Mouse (Mus musculus): ENCODE data around the gene Mob3c. TPM values are rescaled to one million over a fixed set of nuclear protein-coding genes. Genes with fewer than 3 reads are reported as not detected.
A peak's percentile ranks its signal among the peaks of the same experiment; 100 is the strongest.

Gene Mob3c
- polyA plus RNA-seq, 1 experiment from 2014 or later, result 9.8 TPM

- H3K27ac ChIP-seq (ENCODE audit: low read depth, low read length), result no peak overlapping the region
- H3K27me3 ChIP-seq (replicated peaks; ENCODE audit: control insufficient read depth, insufficient read depth, low read length), result no peaks in the 10 kb centered on the region
- no peak overlapping the region for H3K9ac ChIP-seq (ENCODE audit: low read depth, low read length)
- H3K4me3 ChIP-seq (ENCODE audit: low read depth, low read length), result no peak overlapping the region
- no peaks in the 10 kb centered on the region for H3K9me3 ChIP-seq (ENCODE audit: control insufficient read depth, low read length)
- DNase-seq (ENCODE audit: low spot score), result no peak
- 53% methylated on average over 2 of the region's 2 CpGs for whole genome bisulfite sequencing
- no peak overlapping the region for H3K4me2 ChIP-seq
- no peak for ATAC-seq (replicated peaks; ENCODE audit: low FRiP score)
- H3K4me1 ChIP-seq (replicated peaks; ENCODE audit: control insufficient read depth, insufficient read depth, low read length), result peaks cover 68% of the 10 kb centered on the region
- H3K36me3 ChIP-seq (ENCODE audit: control insufficient read depth, insufficient read depth, low read length), result peaks cover 3% of the 10 kb centered on the region; the same call in 1 of the 2 replicates
These were observed 22.7 kb downstream of the Mob3c start for GRCm38 (mm10) chr4:115850631-115851030.

GRCm38 (mm10) chr4:115851569-115851968 is 23.7 kb downstream of the Mob3c start:
- Histone ChIP-seq H3K4me1 (replicated peaks; ENCODE audit: control insufficient read depth, insufficient read depth, low read length) (peaks cover 68% of the 10 kb centered on the region), H3K36me3 (ENCODE audit: control insufficient read depth, insufficient read depth, low read length) (peaks cover 3% of the 10 kb centered on the region; the same call in 1 of the 2 replicates)
- no peak for DNase-seq (ENCODE audit: low spot score)

GRCm38 (mm10) chr4:115855100-115855499 is 27.2 kb downstream of the Mob3c start:
- peaks cover 6% of the 10 kb centered on the region; the same call in 1 of the 2 replicates for H3K36me3 ChIP-seq (ENCODE audit: control insufficient read depth, insufficient read depth, low read length)
- no peaks in the 10 kb centered on the region for H3K27me3 ChIP-seq (replicated peaks; ENCODE audit: control insufficient read depth, insufficient read depth, low read length)
- H3K27ac ChIP-seq (ENCODE audit: low read depth, low read length), result peak overlapping the region; percentile 17; the same call in 1 of the 2 replicates
- no peak overlapping the region for H3K4me3 ChIP-seq (ENCODE audit: low read depth, low read length)
- DNase-seq (ENCODE audit: low spot score) (no peak), ATAC-seq (replicated peaks; ENCODE audit: low FRiP score) (peak; percentile 21; the same call in 1 of the 2 replicates)
- H3K9ac ChIP-seq (ENCODE audit: low read depth, low read length), result peak overlapping the region; percentile 32
- peak overlapping the region; percentile 18 for H3K4me2 ChIP-seq
- H3K4me1 ChIP-seq (replicated peaks; ENCODE audit: control insufficient read depth, insufficient read depth, low read length), result peaks cover 49% of the 10 kb centered on the region
- H3K9me3 ChIP-seq (ENCODE audit: control insufficient read depth, low read length), result no peaks in the 10 kb centered on the region
- WGBS, result 20% methylated on average over 6 of the region's 6 CpGs

More at GRCm38 (mm10) chr4:115851569-115851968, 23.7 kb downstream of the Mob3c start:
- Histone ChIP-seq H3K9ac (ENCODE audit: low read depth, low read length) (no peak overlapping the region), H3K4me2 (no peak overlapping the region), H3K4me3 (ENCODE audit: low read depth, low read length) (no peak overlapping the region), H3K27ac (ENCODE audit: low read depth, low read length) (no peak overlapping the region), H3K9me3 (ENCODE audit: control insufficient read depth, low read length) (no peaks in the 10 kb centered on the region), H3K27me3 (replicated peaks; ENCODE audit: control insufficient read depth, insufficient read depth, low read length) (no peaks in the 10 kb centered on the region)
- WGBS, result 86% methylated on average over 6 of the region's 6 CpGs
- ATAC-seq (replicated peaks; ENCODE audit: low FRiP score), result no peak

GRCm38 (mm10) chr4:115855609-115856008 is 27.7 kb downstream of the Mob3c start:
- H3K4me2 ChIP-seq, result peak overlapping the region; percentile 40
- peak overlapping the region; percentile 20; the same call in 1 of the 2 replicates for H3K9ac ChIP-seq (ENCODE audit: low read depth, low read length)
- DNase-seq (ENCODE audit: low spot score) (no peak), ATAC-seq (replicated peaks; ENCODE audit: low FRiP score) (no peak)
- H3K9me3 ChIP-seq (ENCODE audit: control insufficient read depth, low read length), result no peaks in the 10 kb centered on the region
- H3K27me3 ChIP-seq (replicated peaks; ENCODE audit: control insufficient read depth, insufficient read depth, low read length), result no peaks in the 10 kb centered on the region
- peak overlapping the region; percentile 11 for H3K27ac ChIP-seq (ENCODE audit: low read depth, low read length)
- 67% methylated on average over 4 of the region's 4 CpGs for WGBS
- H3K36me3 ChIP-seq (ENCODE audit: control insufficient read depth, insufficient read depth, low read length), result peaks cover 10% of the 10 kb centered on the region
- no peak overlapping the region for H3K4me3 ChIP-seq (ENCODE audit: low read depth, low read length)
- H3K4me1 ChIP-seq (replicated peaks; ENCODE audit: control insufficient read depth, insufficient read depth, low read length), result peaks cover 44% of the 10 kb centered on the region

GRCm38 (mm10) chr4:115856282-115856681 is 28.4 kb downstream of the Mob3c start:
- WGBS, result 14% methylated on average over 4 of the region's 4 CpGs
- H3K27me3 ChIP-seq (replicated peaks; ENCODE audit: control insufficient read depth, insufficient read depth, low read length), result no peaks in the 10 kb centered on the region
- peak overlapping the region; percentile 40 for H3K4me2 ChIP-seq
- peaks cover 41% of the 10 kb centered on the region for H3K4me1 ChIP-seq (replicated peaks; ENCODE audit: control insufficient read depth, insufficient read depth, low read length)
- H3K9ac ChIP-seq (ENCODE audit: low read depth, low read length), result no peak overlapping the region
- H3K36me3 ChIP-seq (ENCODE audit: control insufficient read depth, insufficient read depth, low read length), result peaks cover 10% of the 10 kb centered on the region
- peak; percentile 93 for ATAC-seq (replicated peaks; ENCODE audit: low FRiP score)
- H3K4me3 ChIP-seq (ENCODE audit: low read depth, low read length), result no peak overlapping the region
- H3K9me3 ChIP-seq (ENCODE audit: control insufficient read depth, low read length), result no peaks in the 10 kb centered on the region
- DNase-seq (ENCODE audit: low spot score), result no peak
- H3K27ac ChIP-seq (ENCODE audit: low read depth, low read length), result peak overlapping the region; percentile 11

- Histone ChIP-seq H3K27ac (ENCODE audit: low read depth, low read length) (no peak overlapping the region), H3K4me3 (ENCODE audit: low read depth, low read length) (no peak overlapping the region), H3K9me3 (ENCODE audit: control insufficient read depth, low read length) (no peaks in the 10 kb centered on the region), H3K36me3 (ENCODE audit: control insufficient read depth, insufficient read depth, low read length) (peaks cover 14% of the 10 kb centered on the region), H3K27me3 (replicated peaks; ENCODE audit: control insufficient read depth, insufficient read depth, low read length) (no peaks in the 10 kb centered on the region), H3K4me1 (replicated peaks; ENCODE audit: control insufficient read depth, insufficient read depth, low read length) (peaks cover 41% of the 10 kb centered on the region), H3K9ac (ENCODE audit: low read depth, low read length) (no peak overlapping the region), H3K4me2 (no peak overlapping the region)
- DNase-seq (ENCODE audit: low spot score) (no peak), ATAC-seq (replicated peaks; ENCODE audit: low FRiP score) (no peak)
- WGBS, result 58% methylated on average over 9 of the region's 9 CpGs
These were observed 29.5 kb downstream of the Mob3c start for GRCm38 (mm10) chr4:115857293-115857883.

DNA sequence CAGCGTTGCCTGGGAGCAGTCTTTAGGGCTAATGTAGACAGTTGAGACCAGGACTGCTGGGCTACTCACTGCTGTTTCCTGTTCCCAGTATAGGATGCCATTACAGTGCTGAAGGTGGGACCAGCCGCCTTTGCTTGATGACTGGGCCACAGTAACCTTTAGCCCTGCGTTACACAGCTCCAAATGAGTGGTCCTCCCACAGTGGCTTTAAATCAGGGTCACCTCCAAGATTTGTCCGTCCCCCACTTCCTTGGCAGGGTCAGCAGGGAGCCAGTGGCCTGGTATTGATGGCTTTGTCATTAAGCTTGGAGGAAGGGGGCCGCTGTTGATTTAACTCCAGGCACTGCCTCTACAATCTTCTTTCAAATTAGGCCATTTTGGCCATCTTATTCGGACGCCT is 35.5 kb downstream of the Mob3c start:
- Histone ChIP-seq H3K27ac (ENCODE audit: low read depth, low read length) (no peak overlapping the region), H3K36me3 (ENCODE audit: control insufficient read depth, insufficient read depth, low read length) (peaks cover 27% of the 10 kb centered on the region), H3K9me3 (ENCODE audit: control insufficient read depth, low read length) (no peaks in the 10 kb centered on the region), H3K4me3 (ENCODE audit: low read depth, low read length) (no peak overlapping the region), H3K27me3 (replicated peaks; ENCODE audit: control insufficient read depth, insufficient read depth, low read length) (no peaks in the 10 kb centered on the region), H3K9ac (ENCODE audit: low read depth, low read length) (no peak overlapping the region), H3K4me1 (replicated peaks; ENCODE audit: control insufficient read depth, insufficient read depth, low read length) (0 out of 2 replicates have a peak, but pooled peaks cover 2% of the 10 kb centered on the region), H3K4me2 (no peak overlapping the region)
- WGBS, result 84% methylated on average over 7 of the region's 7 CpGs
- ATAC-seq (replicated peaks; ENCODE audit: low FRiP score), result no peak
- DNase-seq (ENCODE audit: low spot score), result no peak

DNA sequence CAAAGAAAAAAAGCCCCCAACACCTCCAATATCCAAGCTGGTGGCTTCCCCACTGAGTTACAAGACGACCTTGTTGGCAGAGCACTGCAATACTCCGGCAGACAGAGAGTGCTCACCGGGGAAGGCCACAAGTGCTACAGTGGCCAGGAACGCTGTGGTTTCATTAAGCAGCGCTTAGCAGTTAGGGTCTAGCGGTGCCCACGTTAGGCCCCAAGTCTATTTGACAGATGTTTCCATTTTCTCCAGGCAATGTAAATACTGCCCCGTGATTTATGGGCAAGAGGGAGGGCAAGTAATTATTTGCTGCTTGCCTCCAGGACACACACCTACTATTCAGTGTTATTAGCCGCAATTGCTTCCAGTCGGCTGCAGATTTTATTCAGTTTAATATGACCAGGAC is 36.0 kb downstream of the Mob3c start:
- no peaks in the 10 kb centered on the region for H3K27me3 ChIP-seq (replicated peaks; ENCODE audit: control insufficient read depth, insufficient read depth, low read length)
- DNase-seq (ENCODE audit: low spot score) (no peak), ATAC-seq (replicated peaks; ENCODE audit: low FRiP score) (no peak)
- 65% methylated on average over 10 of the region's 10 CpGs for WGBS
- no peaks in the 10 kb centered on the region for H3K4me1 ChIP-seq (replicated peaks; ENCODE audit: control insufficient read depth, insufficient read depth, low read length)
- H3K9ac ChIP-seq (ENCODE audit: low read depth, low read length), result no peak overlapping the region
- no peaks in the 10 kb centered on the region for H3K9me3 ChIP-seq (ENCODE audit: control insufficient read depth, low read length)
- no peak overlapping the region for H3K4me3 ChIP-seq (ENCODE audit: low read depth, low read length)
- peaks cover 27% of the 10 kb centered on the region for H3K36me3 ChIP-seq (ENCODE audit: control insufficient read depth, insufficient read depth, low read length)
- H3K4me2 ChIP-seq, result no peak overlapping the region
- no peak overlapping the region for H3K27ac ChIP-seq (ENCODE audit: low read depth, low read length)
